Mouse (Mus musculus) intestine, embryonic 14.5 days (tissue): Measurements from ENCODE around the gene Wdr74. TPM values are rescaled to one million over a fixed set of nuclear protein-coding genes. Genes with fewer than 3 reads are reported as not detected.

Experiments used
- ATAC-seq: fragments of 200-750 bp; cut with Nextera tagmentation; replicated peaks from 2 replicates; pipeline ENCODE4 v1.8.0; 2017; ENCODE audit warnings: low read depth, moderate number of reproducible peaks, moderate TSS enrichment, moderate library complexity; ENCODE audit not compliant: low FRiP score, low TSS enrichment
- DNase-seq: peaks from one replicate; pipeline ENCODE4 v3.0.0-alpha.2; 2018; ENCODE audit warnings: low spot score
- H3K27ac ChIP-seq: fragments of 300-500 bp; sonication (generic); 2 replicates; pipeline ENCODE4 v1.5.1; 2014; ENCODE audit warnings: low read depth, mild to moderate bottlenecking, control low read depth
- H3K27me3 ChIP-seq: fragments of 300-500 bp; sonication (generic); replicated peaks from 2 replicates; pipeline ENCODE4 v1.6.1; 2014; ENCODE audit warnings: low read length, control low read depth; ENCODE audit not compliant: control insufficient read depth, insufficient read depth
- H3K36me3 ChIP-seq: fragments of 300-500 bp; sonication (generic); 2 replicates; pipeline ENCODE4 v1.6.1; 2014; ENCODE audit warnings: low read length, control low read depth; ENCODE audit not compliant: control insufficient read depth, insufficient read depth
- H3K4me1 ChIP-seq: fragments of 300-500 bp; sonication (generic); replicated peaks from 2 replicates; pipeline ENCODE4 v1.6.1; 2014; ENCODE audit warnings: low read length, control low read depth, mixed read lengths; ENCODE audit not compliant: control insufficient read depth, insufficient read depth
- H3K4me2 ChIP-seq: fragments of 300-500 bp; sonication (generic); 2 replicates; pipeline ENCODE4 v1.6.1; 2014; ENCODE audit warnings: low read length
- H3K4me3 ChIP-seq: fragments of 300-500 bp; sonication (generic); 2 replicates; pipeline ENCODE4 v1.5.1; 2014; ENCODE audit warnings: low read depth, low read length, control low read depth, mixed read lengths
- H3K9ac ChIP-seq: fragments of 300-500 bp; sonication (generic); 2 replicates; pipeline ENCODE4 v1.6.1; 2014; ENCODE audit warnings: mild to moderate bottlenecking, low read length
- H3K9me3 ChIP-seq: fragments of 300-500 bp; sonication (generic); 2 replicates; pipeline ENCODE4 v1.6.1; 2016; ENCODE audit warnings: low read length, control low read depth; ENCODE audit not compliant: control insufficient read depth
- WGBS: fragments of 180-500 bp; shearing (Covaris S2); extraction: QIAGEN DNeasy Blood & Tissue Kit; methylation state at CpG from one replicate; pipeline ENCODE4 v1.1.7; 2014; 5-methylcytosine and 5-hydroxymethylcytosine counted together
- polyA plus RNA-seq: library from polyadenylated mRNA; unstranded; fragments of >200 nt; fragmentation: Nextera tagmentation; extraction: Ambion mirVana; gene quantifications from 2 replicates; pipeline ENCODE4 v1.2.1, GENCODE M21; 2014

Gene Wdr74
- polyA plus RNA-seq, 1 experiment from 2014 or later = 97.8 TPM

GRCm38 (mm10) chr19:8765562-8765961, 29.9 kb downstream of the Wdr74 start:
- H3K4me3 ChIP-seq = no peak overlapping the region
- H3K27me3 ChIP-seq = no peaks in the 10 kb centered on the region
- no peak overlapping the region for H3K4me2 ChIP-seq
- peaks cover 9% of the 10 kb centered on the region; the same call in 1 of the 2 replicates for H3K9me3 ChIP-seq
- no peak for DNase-seq
- peaks cover 4% of the 10 kb centered on the region; the same call in 1 of the 2 replicates for H3K4me1 ChIP-seq
- 99% methylated on average over 9 of the region's 9 CpGs for WGBS
- ATAC-seq = no peak
- H3K9ac ChIP-seq = no peak overlapping the region
- H3K36me3 ChIP-seq = peaks cover 81% of the 10 kb centered on the region
- no peak overlapping the region for H3K27ac ChIP-seq

GRCm38 (mm10) chr19:8770567-8771270, 35.1 kb downstream of the Wdr74 start, which contains the start of gene Tmem223:
TSS of gene Tmem223 (plus strand) at chr19:8770996.
- Histone ChIP-seq H3K4me3 (peak within 1 kb of the TSS; percentile 86), H3K4me2 (peak within 1 kb of the TSS; percentile 70), H3K4me1 (peaks cover 25% of the 10 kb centered on the region), H3K9ac (peak within 1 kb of the TSS; percentile 94), H3K9me3 (peaks cover under 1% of the 10 kb centered on the region; the same call in 1 of the 2 replicates), H3K36me3 (peaks cover 62% of the 10 kb centered on the region), H3K27ac (peak within 1 kb of the TSS; percentile 88), H3K27me3 (no peaks in the 10 kb centered on the region)
- DNase-seq (peak; percentile 85), ATAC-seq (peak; percentile 42)
- 22% methylated on average over 29 of the region's 29 CpGs for WGBS

- Histone ChIP-seq H3K4me2 (peak overlapping the region; percentile 98), H3K9me3 (no peaks in the 10 kb centered on the region), H3K9ac (no peak overlapping the region), H3K4me3 (peak overlapping the region; percentile 76), H3K36me3 (peaks cover 45% of the 10 kb centered on the region), H3K27me3 (no peaks in the 10 kb centered on the region), H3K27ac (peak overlapping the region; percentile 99; the same call in 1 of the 2 replicates), H3K4me1 (peaks cover 27% of the 10 kb centered on the region)
- ATAC-seq = no peak
- no peak for DNase-seq
- WGBS = 75% methylated on average over 5 of the region's 5 CpGs
Measured at GRCm38 (mm10) chr19:8772996-8773395, 37.4 kb downstream of the Wdr74 start.

- Histone ChIP-seq H3K4me2 (peak overlapping the region; percentile 98), H3K9ac (peak overlapping the region; percentile 90), H3K36me3 (peaks cover 45% of the 10 kb centered on the region), H3K4me1 (peaks cover 27% of the 10 kb centered on the region), H3K27me3 (no peaks in the 10 kb centered on the region), H3K27ac (peak overlapping the region; percentile 99), H3K4me3 (peak overlapping the region; percentile 76), H3K9me3 (no peaks in the 10 kb centered on the region)
- 58% methylated on average over 6 of the region's 6 CpGs for WGBS
- ATAC-seq (no peak), DNase-seq (no peak)
Measured at GRCm38 (mm10) chr19:8773409-8773808, 37.8 kb downstream of the Wdr74 start.

- WGBS = under 1% methylated on average over 60 of the region's 68 CpGs
- Histone ChIP-seq H3K4me3 (peak within 1 kb of the TSS; percentile 76), H3K9ac (peak within 1 kb of the TSS; percentile 90), H3K4me2 (peak within 1 kb of the TSS; percentile 98), H3K27me3 (no peaks in the 10 kb centered on the region), H3K27ac (peak within 1 kb of the TSS; percentile 99), H3K9me3 (no peaks in the 10 kb centered on the region), H3K4me1 (peaks cover 27% of the 10 kb centered on the region), H3K36me3 (peaks cover 41% of the 10 kb centered on the region)
- peak; percentile 99 for DNase-seq
- peak; percentile 92 for ATAC-seq
Measured at GRCm38 (mm10) chr19:8774086-8774835, 38.6 kb downstream of the Wdr74 start, which contains the start of gene Tmem179b. TSS of gene Tmem179b (minus strand) at chr19:8774467.

GRCm38 (mm10) chr19:8774951-8775421, 39.4 kb downstream of the Wdr74 start:
- Histone ChIP-seq H3K36me3 (peaks cover 38% of the 10 kb centered on the region), H3K4me3 (peak overlapping the region; percentile 76), H3K27me3 (no peaks in the 10 kb centered on the region), H3K9me3 (no peaks in the 10 kb centered on the region), H3K4me1 (peaks cover 27% of the 10 kb centered on the region), H3K9ac (peak overlapping the region; percentile 90), H3K4me2 (peak overlapping the region; percentile 98), H3K27ac (peak overlapping the region; percentile 99)
- WGBS = 4% methylated on average over 20 of the region's 20 CpGs
- ATAC-seq (0 out of 2 replicates have a peak, but pooled peaks have one; percentile 10), DNase-seq (no peak)

- DNase-seq (peak; percentile 91), ATAC-seq (peak; percentile 100)
- Histone ChIP-seq H3K27ac (peak within 1 kb of the TSS; percentile 82), H3K9ac (peak within 1 kb of the TSS; percentile 66), H3K9me3 (no peaks in the 10 kb centered on the region), H3K27me3 (no peaks in the 10 kb centered on the region), H3K4me1 (peaks cover 4% of the 10 kb centered on the region; the same call in 1 of the 2 replicates), H3K4me2 (peak within 1 kb of the TSS; percentile 66), H3K36me3 (peaks cover 27% of the 10 kb centered on the region), H3K4me3 (peak within 1 kb of the TSS; percentile 77)
- under 1% methylated on average over 32 of the region's 32 CpGs for WGBS
Measured at GRCm38 (mm10) chr19:8786008-8786781, 50.6 kb downstream of the Wdr74 start, which contains the start of gene Taf6l. TSS of gene Taf6l (minus strand) at chr19:8786417.

GRCm38 (mm10) chr19:8788521-8788920, 52.9 kb downstream of the Wdr74 start:
- H3K27me3 ChIP-seq = no peaks in the 10 kb centered on the region
- peaks cover 16% of the 10 kb centered on the region for H3K36me3 ChIP-seq
- no peak overlapping the region for H3K4me3 ChIP-seq
- H3K4me2 ChIP-seq = no peak overlapping the region
- no peak overlapping the region for H3K9ac ChIP-seq
- no peak overlapping the region for H3K27ac ChIP-seq
- H3K4me1 ChIP-seq = peaks cover 4% of the 10 kb centered on the region; the same call in 1 of the 2 replicates
- 21% methylated on average over 3 of the region's 3 CpGs for WGBS
- ATAC-seq (no peak), DNase-seq (no peak)
- no peaks in the 10 kb centered on the region for H3K9me3 ChIP-seq
